27 mouse cellular contexts compared by ENCODE assay signal in the genomic region with DNA sequence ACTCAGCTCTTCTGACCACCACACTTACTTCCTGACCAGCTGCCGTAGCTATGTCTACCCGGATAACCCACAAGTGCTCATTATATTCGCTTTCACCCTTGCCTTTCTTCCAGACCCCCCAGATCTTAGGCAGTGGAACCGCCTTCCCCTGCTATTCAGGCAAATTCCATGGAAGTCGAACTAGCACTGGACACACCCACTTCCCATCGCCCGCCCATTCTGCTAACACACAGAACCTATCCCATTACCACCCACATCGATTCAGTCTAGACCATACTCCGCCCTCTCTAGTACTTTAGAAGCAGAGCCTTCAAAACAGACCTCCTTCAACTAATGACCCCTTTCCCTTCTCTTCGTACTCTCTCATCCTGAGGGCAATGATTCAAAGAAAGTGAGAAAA. TPM values are rescaled to one million over a fixed set of nuclear protein-coding genes. Genes with fewer than 3 reads are reported as not detected.
A peak's percentile ranks its signal among the peaks of the same experiment; 100 is the strongest.
DNase-seq lines count a peak whose midpoint lies in the region; ATAC-seq lines count a peak whose summit lies in the region.
"Had no signal": no experiment of that assay in that cellular context is flagged by ENCODE, and none has a peak within 500 bp of the region (broad histone marks: within the 10 kb centered on the region; RNA-seq: fewer than 3 reads in every experiment).

No protein-coding gene starts in this region.

- H3K27ac ChIP-seq in embryonic facial prominence, embryonic 15.5 days (replicated peaks): no peak overlapping the region
- H3K27ac ChIP-seq in embryonic facial prominence, embryonic 10.5 days (replicated peaks): no peak overlapping the region
- no peak overlapping the region for H3K27ac ChIP-seq in limb, embryonic 11.5 days (replicated peaks; ENCODE audit: low read depth, low read length)
- H3K27ac ChIP-seq in limb, embryonic 10.5 days: no peak overlapping the region
- no peak overlapping the region for H3K27ac ChIP-seq in forebrain, embryonic 13.5 days
- H3K27ac ChIP-seq: embryonic facial prominence, embryonic 12.5 days had no signal

- 64% methylated on average over 10 of the region's 10 CpGs for WGBS in embryonic facial prominence, embryonic 15.5 days
- 78% methylated on average over 10 of the region's 10 CpGs for WGBS in embryonic facial prominence, embryonic 10.5 days
- 81% methylated on average over 10 of the region's 10 CpGs for WGBS in limb, embryonic 11.5 days
- 84% methylated on average over 10 of the region's 10 CpGs for WGBS in limb, embryonic 10.5 days
- WGBS in forebrain, embryonic 13.5 days: 84% methylated on average over 10 of the region's 10 CpGs

- no peak overlapping the region for H3K4me3 ChIP-seq in embryonic facial prominence, embryonic 15.5 days (replicated peaks)
- no peak overlapping the region for H3K4me3 ChIP-seq in embryonic facial prominence, embryonic 10.5 days
- no peak overlapping the region for H3K4me3 ChIP-seq in limb, embryonic 11.5 days (ENCODE audit: low read depth, low read length)
- H3K4me3 ChIP-seq in limb, embryonic 10.5 days: no peak overlapping the region
- no peak overlapping the region for H3K4me3 ChIP-seq in forebrain, embryonic 13.5 days
- H3K4me3 ChIP-seq: embryonic facial prominence, embryonic 12.5 days; erythroblast, embryonic 14.5 days had no signal

- no peak for DNase-seq in embryonic facial prominence, embryonic 10.5 days (ENCODE audit: low spot score)
- DNase-seq in limb, embryonic 11.5 days (ENCODE audit: low spot score): peak; percentile 15
- no peak for DNase-seq in limb, embryonic 10.5 days (ENCODE audit: low spot score)
- peak; percentile 34 for DNase-seq in R1 (ENCODE audit: low read depth, low spot score)
- no peak for DNase-seq in spleen, postnatal 14 days (ENCODE audit: low spot score in 2 of 2)
- DNase-seq: adrenal gland, adult 8-10 months; adrenal gland, postnatal 14 days; adrenal gland, postnatal 36 days; B cell, adult 2 months; cerebellum, adult 11-12 months; cerebellum, adult 8-10 months; cerebellum, adult 9-11 months; cerebellum, postnatal 14 days; cerebellum, postnatal 36 days; embryo, embryonic 11 days had no signal

- H3K36me3 ChIP-seq in embryonic facial prominence, embryonic 15.5 days: no peaks in the 10 kb centered on the region
- H3K36me3 ChIP-seq in embryonic facial prominence, embryonic 10.5 days (replicated peaks): no peaks in the 10 kb centered on the region
- H3K36me3 ChIP-seq in limb, embryonic 11.5 days (ENCODE audit: control insufficient read depth, insufficient read depth, low read length): no peaks in the 10 kb centered on the region
- H3K36me3 ChIP-seq in limb, embryonic 10.5 days: no peaks in the 10 kb centered on the region
- no peaks in the 10 kb centered on the region for H3K36me3 ChIP-seq in forebrain, embryonic 13.5 days (ENCODE audit: poor library complexity, severe bottlenecking)
- H3K36me3 ChIP-seq: embryonic facial prominence, embryonic 12.5 days; G1E had no signal

- no peaks in the 10 kb centered on the region for H3K27me3 ChIP-seq in embryonic facial prominence, embryonic 15.5 days
- no peaks in the 10 kb centered on the region for H3K27me3 ChIP-seq in embryonic facial prominence, embryonic 10.5 days (replicated peaks; ENCODE audit: low read depth, poor library complexity, severe bottlenecking)
- H3K27me3 ChIP-seq in limb, embryonic 11.5 days (ENCODE audit: control insufficient read depth, insufficient read depth, low read length): no peaks in the 10 kb centered on the region
- H3K27me3 ChIP-seq in limb, embryonic 10.5 days (ENCODE audit: low read depth, poor library complexity, severe bottlenecking): no peaks in the 10 kb centered on the region
- no peaks in the 10 kb centered on the region for H3K27me3 ChIP-seq in forebrain, embryonic 13.5 days
- H3K27me3 ChIP-seq: CH12.LX; embryonic facial prominence, embryonic 12.5 days had no signal

- no peak overlapping the region for H3K4me2 ChIP-seq in embryonic facial prominence, embryonic 15.5 days (replicated peaks)
- no peak overlapping the region for H3K4me2 ChIP-seq in limb, embryonic 11.5 days (ENCODE audit: low read depth, severe bottlenecking)
- no peak overlapping the region for H3K4me2 ChIP-seq in forebrain, embryonic 13.5 days
- H3K4me2 ChIP-seq: embryonic facial prominence, embryonic 12.5 days had no signal

- peak; percentile 29; the same call in 1 of the 2 replicates for ATAC-seq in embryonic facial prominence, embryonic 15.5 days (ENCODE audit: insufficient number of reproducible peaks, low FRiP score, low TSS enrichment, low read depth)
- no peak for ATAC-seq in limb, embryonic 11.5 days (ENCODE audit: insufficient number of reproducible peaks, low FRiP score, low TSS enrichment, low read depth)
- no peak for ATAC-seq in forebrain, embryonic 13.5 days
- ATAC-seq: activated CD4-positive, CD25-positive, alpha-beta regulatory T cell, adult 4 months; CD4-positive, CD25-positive, alpha-beta regulatory T cell, adult 4 months; forebrain, embryonic 14.5 days; forebrain, embryonic 16.5 days; Patski had no signal

- no peak overlapping the region for H3K9ac ChIP-seq in embryonic facial prominence, embryonic 15.5 days
- H3K9ac ChIP-seq in limb, embryonic 11.5 days (ENCODE audit: low read length): no peak overlapping the region
- no peak overlapping the region for H3K9ac ChIP-seq in forebrain, embryonic 13.5 days
- H3K9ac ChIP-seq: embryonic facial prominence, embryonic 12.5 days had no signal

- no peaks in the 10 kb centered on the region for H3K9me3 ChIP-seq in embryonic facial prominence, embryonic 15.5 days (replicated peaks)
- H3K9me3 ChIP-seq in embryonic facial prominence, embryonic 10.5 days: no peaks in the 10 kb centered on the region
- no peaks in the 10 kb centered on the region for H3K9me3 ChIP-seq in limb, embryonic 11.5 days (ENCODE audit: control insufficient read depth, low read length)
- 0 out of 2 replicates have a peak, but pooled peaks cover 2% of the 10 kb centered on the region for H3K9me3 ChIP-seq in limb, embryonic 10.5 days (replicated peaks)
- no peaks in the 10 kb centered on the region for H3K9me3 ChIP-seq in forebrain, embryonic 13.5 days (replicated peaks)
- H3K9me3 ChIP-seq: embryonic facial prominence, embryonic 12.5 days had no signal

- no peaks in the 10 kb centered on the region for H3K4me1 ChIP-seq in embryonic facial prominence, embryonic 15.5 days
- no peaks in the 10 kb centered on the region for H3K4me1 ChIP-seq in embryonic facial prominence, embryonic 10.5 days
- no peaks in the 10 kb centered on the region for H3K4me1 ChIP-seq in limb, embryonic 11.5 days (ENCODE audit: control insufficient read depth, insufficient read depth, low read length)
- H3K4me1 ChIP-seq in limb, embryonic 10.5 days: peaks cover 3% of the 10 kb centered on the region; the same call in 1 of the 2 replicates
- no peaks in the 10 kb centered on the region for H3K4me1 ChIP-seq in forebrain, embryonic 13.5 days
- H3K4me1 ChIP-seq: embryonic facial prominence, embryonic 12.5 days had no signal

RNA-seq across cellular contexts. Expression of a gene that starts 15.8 kb away (rescaled TPM):
- polyA plus RNA-seq in embryonic facial prominence, embryonic 15.5 days (2015; fragmentation: Nextera tagmentation; extraction: Ambion mirVana): 0.09 and 0.24 TPM in 2 replicates
- 0.15 TPM in 1 of 2 replicates, not detected in the other for polyA plus RNA-seq in embryonic facial prominence, embryonic 10.5 days (2016; fragmentation: Nextera tagmentation; extraction: Ambion mirVana)
- polyA plus RNA-seq in limb, embryonic 11.5 days (2014; fragmentation: Nextera tagmentation; extraction: Ambion mirVana): not detected in 2 replicates
- polyA plus RNA-seq in limb, embryonic 10.5 days (2016; fragmentation: Nextera tagmentation; extraction: Ambion mirVana): not detected in 2 replicates
- polyA plus RNA-seq in forebrain, embryonic 13.5 days (2015; fragmentation: Nextera tagmentation; extraction: Ambion mirVana): not detected in 2 replicates
- polyA plus RNA-seq: CD4-positive, CD25-positive, alpha-beta regulatory T cell, adult 4 months; erythroblast, embryonic 14.5 days; forebrain, embryonic 11.5 days; forebrain, embryonic 14.5 days; G1E had no signal

Comparison
In these comparisons a context has a peak if more than half of its experiments do, and no peak if none do; other contexts are left out.
1. DNase-seq: peak in limb, embryonic 11.5 days (single experiment) and R1 (single experiment); none in embryonic facial prominence, embryonic 10.5 days (single experiment), limb, embryonic 10.5 days (single experiment) and spleen, postnatal 14 days (0 of 2).